Mouse (Mus musculus): ENCODE data around the gene Ski. TPM values are rescaled to one million over a fixed set of nuclear protein-coding genes. Genes with fewer than 3 reads are reported as not detected.

Gene Ski
- polyA plus RNA-seq, 1 experiment = 31.7 TPM

DNA sequence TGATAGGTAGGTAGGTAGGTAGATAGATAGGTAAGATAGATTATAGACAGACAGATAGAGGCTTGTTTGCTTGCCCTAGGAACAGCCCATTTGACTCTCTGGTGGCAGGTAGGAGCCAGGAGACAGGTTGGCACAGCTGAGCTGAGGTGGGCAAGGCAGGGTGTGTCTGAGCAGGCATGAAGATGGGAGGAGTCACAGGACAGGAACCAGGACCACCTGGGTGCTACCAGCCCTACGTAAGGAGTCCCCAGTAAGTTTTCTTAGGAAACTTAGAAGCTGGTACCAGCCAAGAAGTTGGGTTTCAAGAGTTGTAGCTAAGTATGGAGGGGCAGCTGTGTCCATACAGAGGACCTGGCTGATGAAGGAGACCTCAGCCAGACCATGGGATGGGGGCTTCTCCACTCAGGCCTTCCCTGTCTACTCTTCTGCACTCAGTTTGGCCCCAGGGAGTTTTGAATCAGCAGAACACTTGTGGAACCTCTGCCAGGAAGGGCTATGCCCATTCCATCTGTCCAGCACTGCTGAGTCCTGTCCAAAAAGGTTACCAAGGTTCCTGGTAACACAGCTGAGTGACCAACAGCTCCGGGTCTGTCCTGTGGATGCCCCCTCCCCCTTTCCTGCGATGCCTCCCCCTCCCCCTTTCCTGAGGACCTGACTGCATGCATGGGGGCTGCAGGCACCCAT lies 68.9 kb downstream of the Ski start:
- TF ChIP-seq GATA1 (IDR thresholded peaks at IDR 0.05; ENCODE audit: low read length) = no peak

DNA sequence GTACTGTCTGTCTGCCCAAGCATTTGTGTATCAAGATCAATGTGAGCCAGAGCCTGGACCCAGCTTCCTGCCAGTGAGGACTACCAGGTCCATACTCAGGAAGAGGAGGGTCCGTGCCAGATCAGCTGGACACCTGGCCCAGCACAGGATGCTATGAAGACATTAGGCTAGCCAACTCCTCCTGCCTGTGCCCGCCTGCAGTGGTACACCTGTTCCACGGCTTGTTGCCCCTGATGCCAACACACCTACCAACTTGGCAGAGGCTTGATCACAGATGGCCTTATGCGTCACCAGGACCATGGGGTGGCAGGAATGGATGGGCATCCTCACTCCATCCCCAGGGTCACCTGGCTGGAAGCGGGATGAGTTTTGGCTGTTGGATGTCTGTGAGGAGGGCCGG lies 69.9 kb downstream of the Ski start:
- TF ChIP-seq GATA1 (IDR thresholded peaks at IDR 0.05; ENCODE audit: low read length) = no peak

GRCm38 (mm10) chr4:155151845-155152244 lies 70.5 kb downstream of the Ski start:
- no peak for TF ChIP-seq GATA1 (IDR thresholded peaks at IDR 0.05; ENCODE audit: low read length)

- no peak for TF ChIP-seq GATA1 (IDR thresholded peaks at IDR 0.05; ENCODE audit: low read length)
Observed at GRCm38 (mm10) chr4:155151221-155151788, 71.1 kb downstream of the Ski start.

DNA sequence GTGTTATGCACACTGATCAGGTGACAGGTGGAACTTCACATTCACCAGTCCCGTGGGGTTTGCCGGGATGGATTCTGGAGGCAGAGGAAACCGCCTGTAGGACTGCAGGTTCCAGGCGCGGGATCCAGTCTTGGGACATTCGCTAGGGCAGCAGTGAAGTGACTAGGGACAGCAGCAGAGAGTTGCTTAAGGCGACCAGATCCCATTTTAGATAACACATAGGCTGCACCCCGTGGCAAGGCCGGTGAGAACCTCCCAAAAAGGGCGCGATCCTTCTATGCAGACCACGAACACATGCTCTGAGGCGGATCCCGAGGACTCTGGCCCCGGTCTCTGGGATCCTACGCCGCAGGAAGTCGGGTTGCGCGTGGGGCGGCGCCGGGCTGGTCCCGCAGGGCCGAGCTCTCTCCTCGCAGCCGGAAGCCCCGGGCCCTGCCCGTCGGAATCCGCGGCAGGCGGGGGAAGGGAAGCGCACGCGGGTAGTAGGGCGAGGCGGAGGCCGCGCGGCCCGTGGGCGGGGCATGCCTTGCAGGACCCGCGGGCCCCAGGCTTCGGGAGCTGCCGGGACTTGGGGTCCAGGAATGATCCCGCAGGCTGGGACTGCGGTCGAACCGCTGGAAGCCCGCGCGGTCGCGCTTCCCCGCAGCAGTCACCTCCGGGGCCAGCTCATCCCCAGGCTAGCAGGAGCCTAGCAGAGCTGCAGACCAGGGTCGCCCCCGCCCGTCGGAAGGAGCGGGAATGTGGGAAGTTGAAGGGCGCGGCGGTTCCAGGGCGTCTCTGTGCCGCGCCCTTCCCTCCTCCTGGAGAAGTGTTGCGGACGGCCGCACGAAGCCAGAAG lies 71.9 kb downstream of the Ski start:
- TF ChIP-seq GATA1 (IDR thresholded peaks at IDR 0.05; ENCODE audit: low read length) = no peak

- no peak for TF ChIP-seq GATA1 (IDR thresholded peaks at IDR 0.05; ENCODE audit: low read length)
Observed at GRCm38 (mm10) chr4:155149941-155150275, 72.5 kb downstream of the Ski start.

DNA sequence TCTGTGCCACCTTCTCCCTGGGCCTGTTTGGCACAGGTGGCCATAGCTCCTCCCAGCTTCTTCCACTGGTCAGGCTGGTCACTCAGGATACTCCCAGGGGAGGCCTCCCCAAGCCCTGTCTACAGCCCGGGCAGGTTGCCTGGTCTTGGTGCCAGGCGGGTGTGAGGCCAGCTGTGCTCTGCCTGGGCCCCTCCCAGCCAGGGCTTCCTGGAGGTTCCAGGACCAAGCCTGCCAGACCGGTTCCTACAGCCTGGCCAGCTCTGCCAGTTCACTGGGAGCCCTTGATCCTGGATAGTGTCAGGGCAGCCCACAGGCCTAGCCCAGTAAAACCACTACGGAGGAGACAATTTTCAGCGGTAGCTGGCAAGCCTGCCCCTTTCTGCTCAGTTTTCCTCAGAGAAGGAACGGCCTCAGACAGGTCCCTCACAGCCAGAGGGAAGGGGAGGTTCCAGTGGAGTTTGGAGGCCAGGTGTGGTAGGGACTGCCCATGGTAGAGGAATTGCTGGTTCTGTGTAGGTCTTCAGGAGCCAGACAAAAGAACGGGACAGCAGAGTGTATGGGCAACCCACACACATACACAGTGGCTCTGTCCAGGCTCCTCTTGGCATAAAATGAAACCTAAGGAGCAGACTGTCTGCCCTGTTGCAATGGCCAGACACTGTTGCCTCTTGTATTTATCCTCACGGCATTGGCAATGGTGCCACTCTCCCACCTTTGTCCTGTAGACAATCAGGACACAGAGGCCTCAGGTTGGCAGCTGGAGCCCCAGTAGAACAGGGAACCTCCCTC lies 73.3 kb downstream of the Ski start:
- TF ChIP-seq GATA1 (IDR thresholded peaks at IDR 0.05; ENCODE audit: low read length) = no peak

DNA sequence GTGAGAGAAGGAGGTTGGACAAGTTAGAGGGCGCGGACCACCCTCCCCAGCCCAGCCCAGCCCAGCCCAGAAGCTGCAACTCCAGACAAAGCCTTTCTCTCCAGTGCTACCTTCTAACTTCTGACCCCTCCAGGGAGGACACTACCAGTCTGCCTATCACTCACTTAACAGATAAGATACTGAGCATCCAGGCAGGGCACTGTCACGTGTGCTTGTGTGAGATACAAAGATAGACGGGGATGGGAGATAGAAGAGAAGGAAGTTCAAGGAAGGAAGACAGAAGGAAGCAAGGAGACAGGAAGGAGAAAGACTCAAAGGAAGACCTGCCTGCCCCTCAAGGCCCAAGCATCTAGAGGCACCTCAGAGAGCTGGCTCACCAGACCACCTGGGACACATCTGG lies 73.9 kb downstream of the Ski start:
- TF ChIP-seq GATA1 (IDR thresholded peaks at IDR 0.05; ENCODE audit: low read length) = no peak

DNA sequence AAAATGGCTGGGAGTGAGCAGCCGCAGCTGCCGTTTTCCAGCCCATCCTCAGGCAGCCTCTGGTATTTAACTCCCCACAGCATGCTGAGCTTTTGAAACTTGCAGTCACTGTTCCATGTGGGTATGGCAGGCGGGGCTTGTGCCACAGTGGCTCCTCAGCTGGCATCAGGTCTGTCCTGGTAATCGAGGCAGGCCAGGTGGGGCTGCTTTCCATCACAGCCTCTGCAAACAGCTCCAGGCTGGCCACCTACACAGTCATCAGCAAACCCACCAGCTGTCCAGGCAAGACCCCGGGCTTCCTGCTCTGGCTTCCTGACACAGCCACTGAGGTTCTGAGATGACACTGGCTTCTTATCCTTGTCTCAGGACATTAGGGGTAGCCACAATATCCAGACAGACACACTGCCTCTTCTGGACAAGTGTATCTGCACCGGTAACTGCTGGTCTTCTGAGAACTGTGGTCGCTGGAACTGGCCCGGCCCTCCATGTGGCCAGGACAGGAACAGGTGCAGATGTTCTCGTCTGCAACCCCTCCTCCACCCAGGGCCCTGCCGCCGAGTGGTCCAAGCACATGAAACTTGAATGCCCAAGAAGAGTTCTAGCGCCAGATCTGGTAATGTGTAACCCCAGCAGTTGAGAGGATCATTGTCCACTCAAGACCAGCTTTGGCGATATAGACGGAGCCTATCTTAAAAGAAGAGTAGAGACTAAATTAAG lies 76.1 kb downstream of the Ski start:
- TF ChIP-seq GATA1 (IDR thresholded peaks at IDR 0.05; ENCODE audit: low read length) = no peak

DNA sequence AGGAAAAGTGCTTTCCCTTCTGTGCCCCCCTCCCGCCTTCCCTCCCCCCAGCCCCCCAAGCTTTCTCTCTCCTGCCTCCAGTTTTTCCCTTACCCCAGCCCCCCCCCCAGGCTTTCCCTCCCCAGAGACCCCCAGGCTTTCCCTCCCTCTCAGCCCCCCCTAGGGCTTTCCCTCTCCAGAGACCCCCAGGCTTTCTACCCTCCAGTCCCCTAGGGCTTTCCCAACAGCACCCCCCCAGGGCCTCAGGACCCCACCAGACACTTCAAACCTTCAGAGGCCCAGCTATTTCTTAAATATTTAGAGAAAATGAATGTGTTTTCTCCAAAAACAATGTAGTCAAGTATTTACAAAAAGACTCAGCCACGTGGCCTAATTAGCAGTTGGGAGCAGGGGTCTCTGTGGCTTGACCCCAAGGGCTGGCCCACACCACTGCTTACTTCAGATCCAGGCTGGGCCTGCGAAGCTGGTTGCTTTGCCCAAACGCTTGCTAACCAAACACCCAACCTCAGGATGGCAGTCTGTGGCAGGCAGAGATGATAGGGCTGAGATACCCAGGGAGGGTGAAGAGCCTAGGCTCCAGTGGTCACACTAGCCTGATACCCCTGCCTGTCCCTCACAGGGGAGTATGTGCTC lies 77.7 kb downstream of the Ski start:
- no peak for TF ChIP-seq GATA1 (IDR thresholded peaks at IDR 0.05; ENCODE audit: low read length)

- no peak for TF ChIP-seq GATA1 (IDR thresholded peaks at IDR 0.05; ENCODE audit: low read length)
Observed at GRCm38 (mm10) chr4:155143871-155144502, 78.4 kb downstream of the Ski start.

DNA sequence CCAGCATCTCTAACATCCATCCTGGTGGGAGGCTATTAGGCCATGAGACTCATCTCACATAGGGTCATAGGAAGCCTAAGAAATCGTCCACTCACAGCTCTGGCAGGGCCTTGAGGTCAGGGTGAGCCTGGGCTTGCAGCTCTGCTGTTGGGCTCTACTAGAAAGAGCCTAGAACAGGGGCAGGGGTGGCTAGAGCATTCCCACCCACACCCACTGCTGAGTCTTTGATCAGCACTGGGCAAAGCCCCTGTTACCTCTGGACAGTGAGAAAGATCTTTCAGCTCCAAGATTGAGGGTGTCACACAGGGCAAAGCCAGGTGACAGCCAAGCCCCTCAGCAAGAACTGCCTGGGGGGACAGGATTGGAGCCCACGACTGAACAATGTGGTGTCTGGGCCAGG lies 79.0 kb downstream of the Ski start:
- no peak for TF ChIP-seq GATA1 (IDR thresholded peaks at IDR 0.05; ENCODE audit: low read length)

DNA sequence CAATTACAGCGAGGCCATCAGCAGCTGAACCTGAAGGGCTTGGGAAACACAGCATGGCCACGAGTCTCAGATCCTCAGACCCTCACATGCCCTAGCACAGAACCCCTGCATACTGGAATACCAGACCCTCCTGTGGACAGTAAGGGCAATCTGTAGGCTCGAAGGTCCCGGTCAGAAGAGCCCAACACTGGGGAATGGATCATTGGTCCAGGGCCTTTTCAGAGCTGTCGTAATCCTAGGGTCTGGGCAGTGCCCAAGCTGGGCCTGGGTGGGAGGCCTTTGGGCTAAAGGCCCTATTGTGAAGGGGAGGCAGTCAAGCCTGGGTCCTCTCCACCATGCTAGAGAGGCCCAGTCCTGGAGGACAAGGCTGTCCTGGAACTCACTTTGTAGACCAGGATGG lies 79.6 kb downstream of the Ski start:
- no peak for TF ChIP-seq GATA1 (IDR thresholded peaks at IDR 0.05; ENCODE audit: low read length)

DNA sequence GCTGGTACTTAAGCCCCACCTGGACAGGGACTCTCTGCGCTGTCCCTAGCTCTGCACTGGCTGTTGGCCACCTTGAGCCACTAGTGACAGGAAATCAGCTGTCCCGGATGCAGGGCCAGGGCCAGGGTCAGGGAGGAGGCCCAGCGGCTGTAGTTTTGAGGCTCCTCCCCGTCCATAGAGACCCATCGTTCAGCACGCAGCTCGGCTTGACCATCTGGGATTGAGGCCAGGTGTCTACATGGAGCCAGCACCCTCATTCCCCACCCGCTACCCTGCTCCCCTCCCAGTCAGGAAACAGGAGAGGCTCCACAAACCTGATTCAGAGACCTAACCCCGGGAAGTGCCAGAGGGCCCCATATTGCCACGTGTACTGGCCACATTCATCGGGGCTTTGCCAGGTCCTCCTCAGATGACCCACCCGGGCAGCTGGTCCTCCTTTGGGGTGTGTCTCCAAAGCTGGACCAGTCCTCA lies 81.6 kb downstream of the Ski start:
- no peak for TF ChIP-seq GATA1 (IDR thresholded peaks at IDR 0.05; ENCODE audit: low read length)
